Mouse (Mus musculus): ENCODE measurements around the gene Slit3. TPM values are rescaled to one million over a fixed set of nuclear protein-coding genes. Genes with fewer than 3 reads are reported as not detected.

Gene Slit3
- polyA plus RNA-seq, 1 experiment from 2014 or later: 14.2 TPM

DNA sequence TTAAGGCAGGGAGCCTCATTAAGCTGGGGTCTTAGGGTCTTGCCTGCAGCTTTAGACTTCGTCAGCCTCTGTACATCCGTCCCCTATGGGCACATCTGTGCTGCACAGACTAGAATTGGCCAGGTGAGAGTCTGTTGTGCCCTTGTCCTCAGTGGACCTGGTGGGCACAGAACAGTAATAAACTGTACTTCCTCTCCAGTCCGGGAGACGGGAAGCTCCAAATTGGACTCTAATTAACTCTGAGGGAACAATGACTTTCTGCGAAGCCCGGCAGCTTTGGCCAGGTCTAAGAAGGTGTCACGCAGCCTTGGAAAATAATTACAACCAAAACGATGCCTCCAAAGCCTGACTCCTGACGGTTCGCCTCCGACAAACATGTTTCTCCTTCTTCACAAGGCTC lies 155.0 kb downstream of the Slit3 start:
- no peak overlapping the region for H3K27ac ChIP-seq (ENCODE audit: low read length)
- no peak overlapping the region for H3K4me2 ChIP-seq (replicated peaks; ENCODE audit: low read depth, low read length)
- whole genome bisulfite sequencing: 82% methylated on average over 11 of the region's 11 CpGs
- DNase-seq (ENCODE audit: low spot score): no peak
- H3K9ac ChIP-seq (replicated peaks; ENCODE audit: low read depth): no peak overlapping the region
- peaks cover 4% of the 10 kb centered on the region; the same call in 1 of the 2 replicates for H3K27me3 ChIP-seq (replicated peaks; ENCODE audit: insufficient read depth, low read length)
- H3K9me3 ChIP-seq (ENCODE audit: low read length): no peaks in the 10 kb centered on the region
- no peaks in the 10 kb centered on the region for H3K36me3 ChIP-seq (ENCODE audit: insufficient read depth, low read length)
- no peak overlapping the region for H3K4me3 ChIP-seq (ENCODE audit: low read depth, low read length)
- no peak for TF ChIP-seq CTCF (IDR thresholded peaks at IDR 0.05)
- TF ChIP-seq EP300 (IDR thresholded peaks at IDR 0.05): no peak
- H3K4me1 ChIP-seq (ENCODE audit: insufficient read depth, low read depth, low read length): no peaks in the 10 kb centered on the region
- no peak for ATAC-seq

DNA sequence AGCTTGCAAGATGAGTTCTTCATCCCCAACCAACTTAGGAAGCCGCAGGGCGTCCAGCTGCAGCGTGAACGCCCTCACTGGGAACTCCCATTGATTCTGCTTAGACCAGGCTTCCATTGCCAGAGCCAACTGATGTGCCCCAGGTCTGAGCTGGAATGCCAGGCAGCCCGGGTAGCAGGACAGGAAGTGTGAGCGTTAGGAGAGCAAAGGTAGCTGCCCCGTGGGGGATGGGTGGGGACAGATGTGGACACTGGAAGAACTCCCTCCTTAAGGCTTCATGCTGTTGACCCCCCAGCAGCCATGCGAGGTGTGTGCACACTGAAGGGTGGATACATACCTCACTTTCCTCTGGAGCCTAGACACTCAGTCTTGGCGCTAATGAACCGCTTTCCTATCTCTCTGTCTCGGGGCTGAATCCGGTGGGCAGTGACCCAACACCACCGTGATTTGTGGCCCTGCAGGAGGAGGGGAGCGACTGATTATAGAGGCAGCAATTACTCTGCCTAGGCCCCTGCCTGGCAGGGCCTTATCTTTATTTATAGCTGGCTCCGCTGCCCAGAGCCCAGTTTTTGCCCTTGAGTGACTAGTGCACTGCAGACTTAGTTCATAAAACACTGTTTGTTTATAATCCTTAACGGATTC lies 157.2 kb downstream of the Slit3 start:
- Histone ChIP-seq H3K36me3 (ENCODE audit: insufficient read depth, low read length) (no peaks in the 10 kb centered on the region), H3K4me3 (ENCODE audit: low read depth, low read length) (no peak overlapping the region), H3K27ac (ENCODE audit: low read length) (no peak overlapping the region), H3K27me3 (replicated peaks; ENCODE audit: insufficient read depth, low read length) (no peaks in the 10 kb centered on the region; the same call in 1 of the 2 replicates), H3K4me2 (replicated peaks; ENCODE audit: low read depth, low read length) (no peak overlapping the region), H3K9me3 (ENCODE audit: low read length) (no peaks in the 10 kb centered on the region), H3K9ac (replicated peaks; ENCODE audit: low read depth) (no peak overlapping the region), H3K4me1 (ENCODE audit: insufficient read depth, low read depth, low read length) (no peaks in the 10 kb centered on the region)
- DNase-seq (ENCODE audit: low spot score) (no peak), ATAC-seq (no peak)
- no peak for TF ChIP-seq EP300 (IDR thresholded peaks at IDR 0.05)
- TF ChIP-seq CTCF (IDR thresholded peaks at IDR 0.05): no peak
- WGBS: 52% methylated on average over 16 of the region's 16 CpGs

DNA sequence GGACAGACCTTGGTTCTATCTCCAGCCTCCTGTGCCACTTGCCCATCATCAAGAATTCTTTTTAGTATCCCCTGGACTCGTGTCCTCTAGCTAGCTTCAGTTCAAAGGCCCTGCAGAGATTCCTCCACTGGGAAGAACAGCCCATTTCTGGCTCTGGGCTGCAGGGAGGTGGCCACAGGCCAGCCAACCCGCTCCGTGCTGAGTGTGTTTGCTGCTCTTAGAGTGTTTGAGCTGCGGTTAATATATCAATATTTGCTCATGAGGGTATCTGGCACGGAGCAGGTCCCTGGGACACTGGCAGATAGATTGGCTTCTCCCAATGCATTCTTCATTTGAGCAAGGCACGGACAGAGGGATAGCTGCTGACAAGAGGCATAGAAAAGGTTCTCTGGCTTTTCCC lies 159.8 kb downstream of the Slit3 start:
- TF ChIP-seq EP300 (IDR thresholded peaks at IDR 0.05) (no peak), CTCF (IDR thresholded peaks at IDR 0.05) (no peak)
- ATAC-seq: 0 out of 2 replicates have a peak, but pooled peaks have one; percentile 37
- Histone ChIP-seq H3K36me3 (ENCODE audit: insufficient read depth, low read length) (no peaks in the 10 kb centered on the region), H3K4me3 (ENCODE audit: low read depth, low read length) (no peak overlapping the region), H3K9ac (replicated peaks; ENCODE audit: low read depth) (no peak overlapping the region), H3K9me3 (ENCODE audit: low read length) (no peaks in the 10 kb centered on the region), H3K4me2 (replicated peaks; ENCODE audit: low read depth, low read length) (no peak overlapping the region), H3K4me1 (ENCODE audit: insufficient read depth, low read depth, low read length) (no peaks in the 10 kb centered on the region), H3K27ac (ENCODE audit: low read length) (no peak overlapping the region), H3K27me3 (replicated peaks; ENCODE audit: insufficient read depth, low read length) (peaks cover 2% of the 10 kb centered on the region; the same call in 1 of the 2 replicates)
- DNase-seq (ENCODE audit: low spot score): peak; percentile 29
- WGBS: 32% methylated on average over 6 of the region's 6 CpGs

DNA sequence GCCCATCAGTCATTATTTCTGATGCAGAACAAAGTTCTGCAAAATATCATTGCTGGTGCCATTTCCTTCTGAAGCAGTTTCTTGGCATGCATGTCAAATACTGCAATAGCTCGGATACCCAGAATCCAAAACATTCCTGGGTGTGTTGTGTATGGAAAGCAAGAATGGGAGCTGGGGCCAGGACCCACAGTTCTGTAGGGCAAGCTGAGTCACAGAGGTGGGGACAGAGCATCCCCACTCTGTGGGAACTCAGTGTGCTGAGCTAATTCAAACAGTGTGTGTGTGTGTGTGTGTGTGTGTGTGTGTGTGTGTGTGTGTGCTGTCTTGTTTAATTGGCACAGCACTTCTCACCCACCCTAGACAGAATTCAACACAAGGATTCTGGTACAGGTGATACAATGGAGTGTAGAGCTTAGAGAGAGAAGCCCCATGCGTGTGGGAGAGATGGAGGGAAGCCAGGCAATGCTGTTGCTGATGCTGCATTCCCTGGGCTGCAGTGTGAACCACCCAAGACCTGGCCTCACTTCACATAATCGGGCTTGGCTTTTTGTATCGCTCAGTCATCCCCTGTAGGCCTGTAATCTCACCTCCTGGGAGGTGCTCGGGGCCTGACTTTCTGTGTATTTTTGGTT lies 161.1 kb downstream of the Slit3 start:
- no peaks in the 10 kb centered on the region for H3K36me3 ChIP-seq (ENCODE audit: insufficient read depth, low read length)
- H3K4me3 ChIP-seq (ENCODE audit: low read depth, low read length): no peak overlapping the region
- H3K4me2 ChIP-seq (replicated peaks; ENCODE audit: low read depth, low read length): no peak overlapping the region
- no peaks in the 10 kb centered on the region for H3K9me3 ChIP-seq (ENCODE audit: low read length)
- H3K4me1 ChIP-seq (ENCODE audit: insufficient read depth, low read depth, low read length): no peaks in the 10 kb centered on the region
- ATAC-seq: peak; percentile 33; the same call in 1 of the 2 replicates
- no peak overlapping the region for H3K9ac ChIP-seq (replicated peaks; ENCODE audit: low read depth)
- no peak overlapping the region for H3K27ac ChIP-seq (ENCODE audit: low read length)
- TF ChIP-seq CTCF (IDR thresholded peaks at IDR 0.05) (no peak), EP300 (IDR thresholded peaks at IDR 0.05) (no peak)
- peak; percentile 35 for DNase-seq (ENCODE audit: low spot score)
- 65% methylated on average over 5 of the region's 5 CpGs for WGBS
- peaks cover 3% of the 10 kb centered on the region; the same call in 1 of the 2 replicates for H3K27me3 ChIP-seq (replicated peaks; ENCODE audit: insufficient read depth, low read length)

DNA sequence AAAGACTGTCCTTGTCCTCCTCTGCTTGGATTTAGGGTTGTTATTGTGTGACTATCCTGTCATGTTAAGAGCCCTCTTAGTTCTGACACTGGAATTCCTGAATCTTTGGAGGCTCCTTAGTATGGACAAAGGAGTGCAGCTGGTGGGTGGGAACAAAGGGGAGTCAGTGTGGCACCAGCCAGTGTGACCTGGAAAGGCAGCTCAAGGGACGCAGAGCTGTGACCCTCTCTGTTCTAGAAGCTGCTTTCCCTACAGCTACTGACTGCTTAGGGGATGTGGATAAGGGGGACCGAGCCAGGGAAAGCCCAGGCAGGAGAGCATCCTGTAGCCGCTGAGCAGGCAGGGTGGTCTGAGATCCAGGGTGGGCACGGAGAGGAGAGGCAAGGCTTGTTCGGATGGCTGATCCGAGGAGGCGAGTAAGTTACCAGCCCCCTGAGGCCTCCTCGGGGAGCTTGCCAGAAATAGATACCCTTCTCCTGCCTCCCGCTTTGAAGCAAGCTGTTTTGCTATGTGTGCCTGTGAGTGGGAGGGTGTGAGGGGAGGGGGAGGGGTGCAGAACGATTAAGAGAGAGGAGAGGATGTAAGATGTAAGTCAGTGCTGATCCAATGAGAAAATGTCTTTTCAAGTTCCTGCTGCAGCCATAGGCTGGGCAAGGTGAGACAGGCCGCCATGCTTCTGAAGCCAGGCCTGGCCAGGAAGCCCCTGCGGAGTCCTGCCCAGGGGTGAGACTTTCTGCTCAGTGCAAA lies 162.0 kb downstream of the Slit3 start:
- Histone ChIP-seq H3K27ac (ENCODE audit: low read length) (no peak overlapping the region), H3K27me3 (replicated peaks; ENCODE audit: insufficient read depth, low read length) (peaks cover 3% of the 10 kb centered on the region; the same call in 1 of the 2 replicates), H3K36me3 (ENCODE audit: insufficient read depth, low read length) (no peaks in the 10 kb centered on the region), H3K9me3 (ENCODE audit: low read length) (no peaks in the 10 kb centered on the region), H3K4me2 (replicated peaks; ENCODE audit: low read depth, low read length) (no peak overlapping the region), H3K4me3 (ENCODE audit: low read depth, low read length) (no peak overlapping the region), H3K9ac (replicated peaks; ENCODE audit: low read depth) (no peak overlapping the region), H3K4me1 (ENCODE audit: insufficient read depth, low read depth, low read length) (no peaks in the 10 kb centered on the region)
- TF ChIP-seq CTCF (IDR thresholded peaks at IDR 0.05) (no peak), EP300 (IDR thresholded peaks at IDR 0.05) (no peak)
- ATAC-seq: no peak
- 36% methylated on average over 12 of the region's 12 CpGs for WGBS
- DNase-seq (ENCODE audit: low spot score): no peak

GRCm38 (mm10) chr11:35283767-35284166 lies 162.7 kb downstream of the Slit3 start:
- no peak for TF ChIP-seq EP300 (IDR thresholded peaks at IDR 0.05)
- TF ChIP-seq CTCF (IDR thresholded peaks at IDR 0.05): no peak
- H3K4me2 ChIP-seq (replicated peaks; ENCODE audit: low read depth, low read length): no peak overlapping the region
- H3K27ac ChIP-seq (ENCODE audit: low read length): no peak overlapping the region
- no peak overlapping the region for H3K4me3 ChIP-seq (ENCODE audit: low read depth, low read length)
- 0 out of 2 replicates have a peak, but pooled peaks cover 3% of the 10 kb centered on the region for H3K27me3 ChIP-seq (replicated peaks; ENCODE audit: insufficient read depth, low read length)
- DNase-seq (ENCODE audit: low spot score): no peak
- no peak overlapping the region for H3K9ac ChIP-seq (replicated peaks; ENCODE audit: low read depth)
- 39% methylated on average over 3 of the region's 3 CpGs for WGBS
- H3K4me1 ChIP-seq (ENCODE audit: insufficient read depth, low read depth, low read length): no peaks in the 10 kb centered on the region
- H3K9me3 ChIP-seq (ENCODE audit: low read length): no peaks in the 10 kb centered on the region
- no peak for ATAC-seq
- no peaks in the 10 kb centered on the region for H3K36me3 ChIP-seq (ENCODE audit: insufficient read depth, low read length)

Measured in lung, postnatal 0 days (tissue).